Mouse (Mus musculus): Measurements from ENCODE around the gene Rgma. TPM values are rescaled to one million over a fixed set of nuclear protein-coding genes. Genes with fewer than 3 reads are reported as not detected.
A peak's percentile ranks its signal among the peaks of the same experiment; 100 is the strongest.

Gene Rgma
- polyA plus RNA-seq, 1 experiment from 2014 or later, result 15.9 TPM

- no peaks in the 10 kb centered on the region; the same call in none of the 2 replicates for H3K36me3 ChIP-seq (replicated peaks; ENCODE audit: control insufficient read depth, insufficient read depth, low read depth, low read length)
- peak overlapping the region; percentile 39; the same call in 1 of the 2 replicates for H3K9ac ChIP-seq (replicated peaks; ENCODE audit: low read length)
Measured at GRCm38 (mm10) chr7:73421278-73422015, 46.1 kb downstream of the Rgma start.

GRCm38 (mm10) chr7:73422223-73423113, 47.2 kb downstream of the Rgma start:
- Histone ChIP-seq H3K9me3 (replicated peaks; ENCODE audit: control insufficient read depth, low read length) (no peaks in the 10 kb centered on the region), H3K4me1 (ENCODE audit: control insufficient read depth, insufficient read depth, low read length) (no peaks in the 10 kb centered on the region), H3K4me3 (ENCODE audit: low read depth, low read length) (no peak overlapping the region), H3K27ac (replicated peaks; ENCODE audit: low read depth, low read length) (no peak overlapping the region), H3K4me2 (ENCODE audit: low read depth, low read length) (no peak overlapping the region), H3K27me3 (ENCODE audit: control insufficient read depth, insufficient read depth, low read length) (no peaks in the 10 kb centered on the region), H3K9ac (replicated peaks; ENCODE audit: low read length) (no peak overlapping the region), H3K36me3 (replicated peaks; ENCODE audit: control insufficient read depth, insufficient read depth, low read depth, low read length) (no peaks in the 10 kb centered on the region; the same call in none of the 2 replicates)
- 33% methylated on average over 12 of the region's 12 CpGs for WGBS
- no peak for ATAC-seq (replicated peaks; ENCODE audit: insufficient number of reproducible peaks, low FRiP score, low TSS enrichment, low read depth)
- DNase-seq (ENCODE audit: low spot score), result peak; percentile 83

More at GRCm38 (mm10) chr7:73421278-73422015, 46.1 kb downstream of the Rgma start:
- H3K9me3 ChIP-seq (replicated peaks; ENCODE audit: control insufficient read depth, low read length), result no peaks in the 10 kb centered on the region
- no peak overlapping the region for H3K4me2 ChIP-seq (ENCODE audit: low read depth, low read length)
- H3K4me1 ChIP-seq (ENCODE audit: control insufficient read depth, insufficient read depth, low read length), result no peaks in the 10 kb centered on the region
- H3K4me3 ChIP-seq (ENCODE audit: low read depth, low read length), result no peak overlapping the region
- no peaks in the 10 kb centered on the region for H3K27me3 ChIP-seq (ENCODE audit: control insufficient read depth, insufficient read depth, low read length)
- no peak for ATAC-seq (replicated peaks; ENCODE audit: insufficient number of reproducible peaks, low FRiP score, low TSS enrichment, low read depth)
- WGBS, result 68% methylated on average over 9 of the region's 9 CpGs
- H3K27ac ChIP-seq (replicated peaks; ENCODE audit: low read depth, low read length), result no peak overlapping the region
- DNase-seq (ENCODE audit: low spot score), result no peak

DNA sequence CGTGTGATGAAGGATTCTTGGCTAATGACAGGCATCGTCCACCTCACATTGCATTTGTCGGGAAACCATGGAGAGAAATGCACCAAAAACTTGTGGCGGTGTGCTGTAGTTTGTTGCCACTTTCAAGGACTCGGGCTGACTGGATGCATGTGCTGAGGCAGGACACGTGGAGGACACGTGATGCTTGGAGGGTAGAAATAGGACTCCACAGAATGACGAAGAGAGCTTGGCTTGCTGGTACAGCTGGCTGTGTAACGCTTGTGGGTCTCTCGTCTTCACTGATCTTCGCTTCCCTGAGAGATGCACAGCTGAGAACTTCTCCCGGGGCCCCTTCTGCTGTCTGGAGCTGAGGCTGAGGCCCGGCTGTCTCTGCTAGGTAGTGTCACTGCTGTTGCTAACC, 47.9 kb downstream of the Rgma start:
- H3K4me2 ChIP-seq (ENCODE audit: low read depth, low read length), result no peak overlapping the region
- H3K27ac ChIP-seq (replicated peaks; ENCODE audit: low read depth, low read length), result no peak overlapping the region
- H3K4me1 ChIP-seq (ENCODE audit: control insufficient read depth, insufficient read depth, low read length), result no peaks in the 10 kb centered on the region
- peaks cover 3% of the 10 kb centered on the region for H3K36me3 ChIP-seq (replicated peaks; ENCODE audit: control insufficient read depth, insufficient read depth, low read depth, low read length)
- H3K9me3 ChIP-seq (replicated peaks; ENCODE audit: control insufficient read depth, low read length), result no peaks in the 10 kb centered on the region
- no peak overlapping the region for H3K9ac ChIP-seq (replicated peaks; ENCODE audit: low read length)
- ATAC-seq (replicated peaks; ENCODE audit: insufficient number of reproducible peaks, low FRiP score, low TSS enrichment, low read depth) (no peak), DNase-seq (ENCODE audit: low spot score) (no peak)
- H3K4me3 ChIP-seq (ENCODE audit: low read depth, low read length), result no peak overlapping the region
- 75% methylated on average over 13 of the region's 13 CpGs for WGBS
- H3K27me3 ChIP-seq (ENCODE audit: control insufficient read depth, insufficient read depth, low read length), result no peaks in the 10 kb centered on the region

- Histone ChIP-seq H3K27ac (replicated peaks; ENCODE audit: low read depth, low read length) (no peak overlapping the region), H3K4me2 (ENCODE audit: low read depth, low read length) (no peak overlapping the region), H3K27me3 (ENCODE audit: control insufficient read depth, insufficient read depth, low read length) (no peaks in the 10 kb centered on the region), H3K4me1 (ENCODE audit: control insufficient read depth, insufficient read depth, low read length) (no peaks in the 10 kb centered on the region), H3K36me3 (replicated peaks; ENCODE audit: control insufficient read depth, insufficient read depth, low read depth, low read length) (peaks cover 7% of the 10 kb centered on the region), H3K9me3 (replicated peaks; ENCODE audit: control insufficient read depth, low read length) (no peaks in the 10 kb centered on the region), H3K9ac (replicated peaks; ENCODE audit: low read length) (no peak overlapping the region), H3K4me3 (ENCODE audit: low read depth, low read length) (no peak overlapping the region)
- 34% methylated on average over 3 of the region's 3 CpGs for WGBS
- ATAC-seq (replicated peaks; ENCODE audit: insufficient number of reproducible peaks, low FRiP score, low TSS enrichment, low read depth) (no peak), DNase-seq (ENCODE audit: low spot score) (no peak)
Measured at GRCm38 (mm10) chr7:73424243-73424642, 48.9 kb downstream of the Rgma start.

- no peak overlapping the region for H3K27ac ChIP-seq (replicated peaks; ENCODE audit: low read depth, low read length)
- peaks cover 7% of the 10 kb centered on the region for H3K36me3 ChIP-seq (replicated peaks; ENCODE audit: control insufficient read depth, insufficient read depth, low read depth, low read length)
- H3K9me3 ChIP-seq (replicated peaks; ENCODE audit: control insufficient read depth, low read length), result no peaks in the 10 kb centered on the region
- no peak for ATAC-seq (replicated peaks; ENCODE audit: insufficient number of reproducible peaks, low FRiP score, low TSS enrichment, low read depth)
- WGBS, result 62% methylated on average over 3 of the region's 3 CpGs
- H3K27me3 ChIP-seq (ENCODE audit: control insufficient read depth, insufficient read depth, low read length), result no peaks in the 10 kb centered on the region
- no peak for DNase-seq (ENCODE audit: low spot score)
- no peak overlapping the region for H3K4me2 ChIP-seq (ENCODE audit: low read depth, low read length)
- H3K4me3 ChIP-seq (ENCODE audit: low read depth, low read length), result no peak overlapping the region
- no peak overlapping the region for H3K9ac ChIP-seq (replicated peaks; ENCODE audit: low read length)
- no peaks in the 10 kb centered on the region for H3K4me1 ChIP-seq (ENCODE audit: control insufficient read depth, insufficient read depth, low read length)
Measured at GRCm38 (mm10) chr7:73424705-73425104, 49.4 kb downstream of the Rgma start.

DNA sequence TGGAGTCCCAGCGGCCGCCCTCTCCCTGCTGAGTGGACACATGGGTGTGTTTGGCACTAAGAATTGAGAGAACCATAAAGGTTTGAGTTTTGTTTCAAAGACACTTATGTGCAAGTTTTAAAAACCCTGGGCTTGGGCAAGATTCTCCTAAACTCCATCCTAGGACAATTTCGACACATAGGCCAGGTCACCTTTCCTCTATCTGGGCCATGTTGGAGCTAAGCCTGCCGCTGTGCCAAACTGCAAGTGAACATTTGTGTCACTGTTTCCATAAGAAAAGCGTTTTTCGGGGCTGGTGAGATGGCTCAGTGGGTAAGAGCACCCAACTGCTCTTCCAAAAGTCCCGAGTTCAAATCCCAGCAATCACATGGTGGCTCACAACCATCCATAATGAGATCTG, 50.1 kb downstream of the Rgma start:
- Histone ChIP-seq H3K9ac (replicated peaks; ENCODE audit: low read length) (no peak overlapping the region), H3K9me3 (replicated peaks; ENCODE audit: control insufficient read depth, low read length) (no peaks in the 10 kb centered on the region), H3K27ac (replicated peaks; ENCODE audit: low read depth, low read length) (no peak overlapping the region), H3K36me3 (replicated peaks; ENCODE audit: control insufficient read depth, insufficient read depth, low read depth, low read length) (peaks cover 7% of the 10 kb centered on the region), H3K4me2 (ENCODE audit: low read depth, low read length) (no peak overlapping the region), H3K4me3 (ENCODE audit: low read depth, low read length) (no peak overlapping the region), H3K4me1 (ENCODE audit: control insufficient read depth, insufficient read depth, low read length) (no peaks in the 10 kb centered on the region), H3K27me3 (ENCODE audit: control insufficient read depth, insufficient read depth, low read length) (no peaks in the 10 kb centered on the region)
- ATAC-seq (replicated peaks; ENCODE audit: insufficient number of reproducible peaks, low FRiP score, low TSS enrichment, low read depth), result no peak
- 87% methylated on average over 7 of the region's 7 CpGs for WGBS
- no peak for DNase-seq (ENCODE audit: low spot score)

- H3K9me3 ChIP-seq (replicated peaks; ENCODE audit: control insufficient read depth, low read length), result no peaks in the 10 kb centered on the region
- H3K4me1 ChIP-seq (ENCODE audit: control insufficient read depth, insufficient read depth, low read length), result no peaks in the 10 kb centered on the region
- peaks cover 7% of the 10 kb centered on the region for H3K36me3 ChIP-seq (replicated peaks; ENCODE audit: control insufficient read depth, insufficient read depth, low read depth, low read length)
- no peak overlapping the region for H3K27ac ChIP-seq (replicated peaks; ENCODE audit: low read depth, low read length)
- no peak for ATAC-seq (replicated peaks; ENCODE audit: insufficient number of reproducible peaks, low FRiP score, low TSS enrichment, low read depth)
- no peak for DNase-seq (ENCODE audit: low spot score)
- WGBS, result 89% methylated on average over 3 of the region's 3 CpGs
- H3K9ac ChIP-seq (replicated peaks; ENCODE audit: low read length), result no peak overlapping the region
- H3K4me3 ChIP-seq (ENCODE audit: low read depth, low read length), result no peak overlapping the region
- H3K4me2 ChIP-seq (ENCODE audit: low read depth, low read length), result no peak overlapping the region
- no peaks in the 10 kb centered on the region for H3K27me3 ChIP-seq (ENCODE audit: control insufficient read depth, insufficient read depth, low read length)
Measured at GRCm38 (mm10) chr7:73426235-73426634, 50.9 kb downstream of the Rgma start.

All from embryonic facial prominence, embryonic 11.5 days (tissue).